Mouse (Mus musculus) left cerebral cortex, adult 11 months (tissue): ENCODE measurements at regions not wholly inside any gene's neighbourhood (a gene's known extent, or its start where the extent isn't known, plus 50 kb on each side); places are given as distances from the start of the nearest gene placed in this dataset.

ENCODE experiments used
- DNase-seq: peaks from one replicate; pipeline ENCODE4 v3.0.0; 2022; ENCODE audit warnings: low spot score

- DNase-seq, result no peak
Measured at GRCm38 (mm10) chr13:43913476-43913875, 128.9 kb downstream of the Cd83 start.

DNA sequence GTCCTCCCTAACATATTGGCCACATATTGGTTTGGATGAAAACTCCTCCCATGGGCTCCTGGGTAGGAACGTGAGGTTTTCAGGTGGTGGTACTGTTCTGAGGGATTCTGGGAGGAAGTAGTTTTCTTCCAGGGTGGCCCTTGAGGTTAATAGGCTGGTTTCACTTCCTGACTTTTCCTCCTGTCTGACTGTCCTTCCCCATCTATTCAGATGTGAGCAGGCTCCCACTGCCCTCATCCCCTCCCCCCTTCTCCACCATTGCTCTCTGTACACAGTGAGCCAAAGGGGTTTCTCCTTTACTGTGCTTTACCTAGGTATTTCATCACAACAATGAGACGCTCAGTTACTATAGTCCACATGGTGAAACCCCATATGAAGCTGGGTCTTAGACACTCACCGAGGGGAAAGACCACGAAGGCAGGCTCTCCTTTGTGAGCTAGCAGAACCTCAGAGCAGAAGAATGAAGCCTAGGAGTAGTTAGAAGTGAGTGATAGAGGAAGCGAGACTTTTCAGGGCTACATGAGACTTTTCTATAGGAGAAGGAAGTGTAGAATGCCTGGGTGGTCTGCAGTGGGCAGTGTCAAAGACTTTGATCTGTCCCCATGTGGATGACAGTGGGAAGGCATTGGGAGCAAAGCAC is 135.3 kb downstream of the Cd83 start:
- DNase-seq, result no peak

- no peak for DNase-seq
Measured at GRCm38 (mm10) chr13:43930081-43930981, 145.8 kb downstream of the Cd83 start.

- no peak for DNase-seq
Measured at GRCm38 (mm10) chr13:43932946-43933345, 148.4 kb downstream of the Cd83 start.

GRCm38 (mm10) chr13:43935284-43935683 is 150.7 kb downstream of the Cd83 start:
- no peak for DNase-seq

GRCm38 (mm10) chr13:43936504-43936903 is 151.9 kb downstream of the Cd83 start:
- no peak for DNase-seq

DNA sequence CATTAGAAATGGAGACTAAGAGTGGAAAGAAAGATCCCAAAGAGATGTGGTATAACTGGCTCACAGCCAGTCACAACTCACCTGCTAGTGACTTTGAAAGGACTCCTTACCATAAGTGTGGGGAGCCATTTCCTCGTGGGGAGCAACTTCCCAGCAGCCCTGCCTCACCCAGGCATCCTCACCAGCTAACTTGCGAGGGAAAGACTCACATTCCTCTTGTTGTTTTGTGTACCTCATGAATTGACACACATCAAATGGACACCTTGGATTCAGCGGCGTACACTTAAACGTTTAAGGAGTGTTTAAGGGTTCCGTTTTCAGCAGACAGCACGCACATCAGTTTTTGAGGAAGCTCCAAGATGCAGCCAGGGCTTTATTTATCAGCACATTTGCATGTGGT is 154.0 kb downstream of the Cd83 start:
- no peak for DNase-seq

DNA sequence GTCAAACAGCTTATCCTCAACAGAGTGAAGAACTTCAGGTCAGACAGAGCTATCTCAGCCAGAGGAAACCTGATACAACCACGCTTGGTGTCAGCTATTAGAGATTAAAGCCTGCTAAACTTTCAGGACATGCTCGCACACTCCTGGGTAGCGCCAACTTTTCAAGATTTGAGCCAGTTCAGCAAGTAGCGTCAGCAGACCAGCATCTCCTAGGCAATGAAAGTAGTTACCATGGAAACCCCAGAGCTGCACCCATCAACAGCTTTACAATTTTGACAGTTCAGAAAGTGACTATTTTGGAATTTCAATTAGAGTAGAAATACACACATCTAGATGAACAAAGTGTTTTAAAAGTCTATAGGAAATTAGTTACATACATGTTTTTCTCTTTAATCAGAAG is 154.8 kb downstream of the Cd83 start:
- peak; percentile 2 for DNase-seq

DNA sequence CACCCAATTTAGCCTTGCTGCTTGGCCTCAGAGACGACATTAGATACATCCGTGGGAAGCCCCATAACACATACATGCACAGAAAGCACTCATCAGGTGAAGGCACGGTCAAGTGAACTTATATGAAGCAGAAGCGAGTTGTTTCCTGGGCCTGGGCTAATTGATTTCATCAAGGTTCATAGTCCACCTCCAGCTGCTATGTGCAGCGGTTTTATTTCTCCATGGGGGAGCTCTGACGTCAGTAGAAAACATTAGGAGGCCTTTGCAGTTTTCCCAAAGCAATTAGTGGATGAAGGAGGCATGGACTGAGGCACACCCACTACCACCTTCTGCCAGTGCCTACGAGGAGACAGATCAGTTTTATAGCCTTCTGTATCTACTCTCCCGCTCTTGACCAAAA is 157.2 kb downstream of the Cd83 start:
- DNase-seq, result no peak

DNA sequence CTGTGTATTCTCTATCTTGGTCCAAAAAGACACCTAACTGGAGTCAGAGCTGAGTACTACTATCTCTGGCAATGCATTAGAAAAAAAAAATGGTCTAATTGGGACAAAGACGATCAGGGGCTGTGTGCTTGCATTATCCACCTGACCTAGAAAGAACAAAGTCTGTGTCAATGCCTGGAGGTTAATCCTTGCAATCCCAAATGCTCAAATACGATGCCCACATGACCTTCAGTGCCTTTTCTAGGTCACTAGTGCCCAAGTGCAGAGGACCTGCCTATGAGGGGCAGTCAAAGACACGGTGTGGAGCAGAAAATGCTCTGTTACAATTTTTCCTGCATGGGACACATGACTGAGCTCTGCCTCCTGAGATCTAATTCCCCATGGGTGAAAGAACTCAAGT is 164.0 kb downstream of the Cd83 start:
- DNase-seq, result no peak

DNA sequence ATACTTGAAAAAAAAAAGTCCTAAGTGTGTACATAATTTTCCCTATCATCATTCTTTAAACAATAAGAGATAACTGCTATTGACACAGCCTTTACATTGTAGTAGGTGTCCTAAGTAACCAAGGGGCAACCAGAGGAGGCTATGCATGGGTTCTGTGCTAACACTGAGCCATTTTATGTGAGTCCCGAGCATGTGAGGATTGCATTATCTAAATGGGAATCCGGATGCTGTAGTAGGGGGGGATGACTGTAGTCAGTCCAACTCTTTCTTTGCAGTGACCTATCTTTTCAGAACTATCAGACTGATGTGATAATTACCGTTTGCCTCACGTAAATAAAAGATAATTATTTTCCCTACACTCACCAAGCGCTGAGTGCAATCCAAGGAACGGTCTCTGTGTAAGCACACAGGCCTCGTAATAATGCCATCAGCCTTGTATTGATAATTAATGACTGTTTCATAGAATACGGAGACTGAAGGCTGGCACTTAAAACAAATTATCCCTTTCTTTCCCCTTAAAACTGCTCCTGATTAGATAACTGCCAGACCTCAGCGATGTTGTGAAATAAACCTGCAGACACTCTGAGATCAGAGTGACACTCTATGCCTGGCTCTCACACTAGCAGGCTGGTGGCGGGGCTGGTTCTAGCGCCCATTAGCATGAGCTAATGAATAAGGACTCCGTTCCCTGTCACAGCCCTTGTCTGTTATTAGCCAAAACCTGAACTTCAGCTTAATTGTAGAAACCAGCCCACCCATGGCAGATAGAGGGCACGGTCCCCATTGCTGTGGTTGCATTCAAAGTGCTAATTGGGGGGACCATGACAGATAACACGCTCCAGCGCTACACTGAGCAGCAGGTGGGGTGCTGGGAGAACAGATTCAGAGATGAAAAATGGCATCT is 165.4 kb downstream of the Cd83 start:
- no peak for DNase-seq

- DNase-seq, result no peak
Measured at GRCm38 (mm10) chr13:43952491-43952890, 167.9 kb downstream of the Cd83 start.

DNA sequence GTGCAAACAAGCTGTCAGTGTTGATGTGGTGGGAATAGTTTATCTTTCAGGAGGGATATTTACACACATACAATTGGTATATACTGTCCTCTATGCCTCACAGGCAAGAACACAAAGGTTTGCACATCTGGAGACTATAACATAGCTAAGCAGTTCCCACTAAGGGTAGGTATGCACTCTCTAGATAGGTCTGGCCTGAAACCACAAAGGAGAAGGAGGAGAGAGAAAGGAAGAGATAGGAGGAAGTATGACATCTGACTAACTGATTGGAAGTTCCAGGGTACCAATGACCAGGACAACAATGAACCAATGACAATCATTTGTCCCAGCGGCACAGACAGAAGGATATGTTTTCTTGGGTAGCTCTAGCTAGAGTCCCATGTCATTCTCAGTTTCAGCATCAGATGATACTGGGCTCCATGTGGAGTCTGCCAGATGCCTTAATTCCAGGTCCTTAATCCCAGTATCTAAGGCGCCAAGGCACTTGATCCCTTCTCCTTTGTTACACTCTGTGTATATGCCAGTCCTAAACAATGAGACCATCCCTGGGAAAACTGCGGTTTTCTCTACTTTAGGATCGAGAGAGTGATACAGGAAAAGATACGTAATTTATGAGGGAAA is 168.5 kb downstream of the Cd83 start:
- DNase-seq, result no peak

DNA sequence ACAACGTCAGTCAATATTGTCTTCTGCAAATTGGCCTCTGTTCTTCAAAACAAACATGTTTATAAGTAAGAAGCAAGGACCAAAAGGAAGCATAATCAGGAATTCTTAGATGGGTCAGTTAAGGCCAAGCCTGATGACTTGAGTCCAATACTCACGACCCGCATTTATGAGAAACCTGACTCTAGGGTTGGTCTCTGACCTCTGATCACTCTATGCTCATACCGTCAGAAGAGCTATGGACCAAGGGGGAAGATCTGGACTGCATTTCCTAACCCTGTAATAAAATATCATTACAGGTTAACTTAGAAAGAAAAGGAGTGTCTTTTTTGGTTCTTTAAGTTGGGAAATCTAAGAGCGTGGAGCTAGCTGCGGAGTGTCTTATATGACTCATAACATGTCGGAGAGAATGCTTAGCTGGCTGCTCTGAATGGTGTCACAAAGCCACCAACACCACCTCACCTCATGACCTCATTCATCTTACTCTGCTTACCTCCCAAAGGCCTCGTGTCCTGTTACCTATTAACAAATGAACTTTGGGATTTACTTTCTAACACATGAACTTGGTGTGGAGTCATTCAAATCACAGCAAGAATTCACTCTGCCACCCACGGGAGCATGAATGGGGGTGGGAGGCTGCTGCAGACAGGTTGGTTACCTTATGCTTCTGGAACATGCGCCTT is 170.3 kb downstream of the Cd83 start:
- no peak for DNase-seq

- no peak for DNase-seq
Measured at GRCm38 (mm10) chr13:43957046-43957445, 172.5 kb downstream of the Cd83 start.

GRCm38 (mm10) chr13:43959121-43959572 is 174.6 kb downstream of the Cd83 start:
- no peak for DNase-seq

DNA sequence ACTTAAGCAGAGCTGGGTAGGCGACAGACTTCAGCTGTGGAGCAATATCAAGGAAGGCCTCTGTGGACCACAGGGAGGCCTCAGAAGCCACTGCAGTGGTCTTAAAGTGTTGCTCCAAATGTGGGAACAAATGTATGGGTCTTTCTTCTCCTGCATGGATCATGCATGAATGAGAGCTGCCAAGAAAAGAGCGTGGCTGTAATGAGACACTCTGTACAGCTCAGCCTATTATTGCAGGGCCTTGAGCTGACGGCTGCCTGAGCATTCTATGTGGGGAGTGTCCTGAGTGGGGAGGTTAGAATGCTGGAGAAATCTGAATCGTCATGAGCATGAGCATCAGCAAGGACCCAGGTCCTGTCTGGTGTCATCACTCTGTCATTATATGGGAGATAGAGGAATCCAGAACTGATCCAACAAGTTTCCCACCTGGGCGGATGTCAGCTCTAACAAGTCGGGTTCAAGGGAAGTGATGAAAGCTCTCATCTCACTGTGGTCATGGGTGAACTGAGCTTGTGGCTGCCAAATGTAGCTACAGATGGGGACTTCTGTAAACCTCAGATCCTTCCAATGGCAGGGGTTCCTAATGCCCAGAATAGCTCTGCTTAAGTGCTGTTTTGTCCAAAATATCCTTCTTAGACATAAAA is 176.6 kb downstream of the Cd83 start:
- DNase-seq, result no peak

GRCm38 (mm10) chr13:43961987-43962386 is 177.4 kb downstream of the Cd83 start:
- DNase-seq, result no peak

DNA sequence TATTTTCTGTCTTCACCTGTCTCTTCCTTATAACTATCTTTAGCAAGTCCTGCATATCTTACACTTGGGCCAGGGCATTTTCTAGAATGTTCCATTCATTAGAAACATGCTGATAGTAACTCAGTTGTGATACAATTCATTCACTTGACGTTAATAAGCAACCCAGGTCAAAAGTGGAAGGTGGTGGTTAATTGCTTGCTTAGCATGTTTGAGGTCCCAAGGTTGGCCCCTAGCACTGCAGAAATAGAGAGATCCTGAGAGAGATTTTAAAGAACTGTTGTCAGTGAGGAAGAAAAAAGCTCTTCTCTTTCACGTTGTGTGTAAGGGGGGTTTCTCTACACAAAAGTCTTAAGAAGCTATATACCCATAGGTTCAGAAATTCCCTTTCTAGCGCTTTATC is 178.7 kb downstream of the Cd83 start:
- no peak for DNase-seq

DNA sequence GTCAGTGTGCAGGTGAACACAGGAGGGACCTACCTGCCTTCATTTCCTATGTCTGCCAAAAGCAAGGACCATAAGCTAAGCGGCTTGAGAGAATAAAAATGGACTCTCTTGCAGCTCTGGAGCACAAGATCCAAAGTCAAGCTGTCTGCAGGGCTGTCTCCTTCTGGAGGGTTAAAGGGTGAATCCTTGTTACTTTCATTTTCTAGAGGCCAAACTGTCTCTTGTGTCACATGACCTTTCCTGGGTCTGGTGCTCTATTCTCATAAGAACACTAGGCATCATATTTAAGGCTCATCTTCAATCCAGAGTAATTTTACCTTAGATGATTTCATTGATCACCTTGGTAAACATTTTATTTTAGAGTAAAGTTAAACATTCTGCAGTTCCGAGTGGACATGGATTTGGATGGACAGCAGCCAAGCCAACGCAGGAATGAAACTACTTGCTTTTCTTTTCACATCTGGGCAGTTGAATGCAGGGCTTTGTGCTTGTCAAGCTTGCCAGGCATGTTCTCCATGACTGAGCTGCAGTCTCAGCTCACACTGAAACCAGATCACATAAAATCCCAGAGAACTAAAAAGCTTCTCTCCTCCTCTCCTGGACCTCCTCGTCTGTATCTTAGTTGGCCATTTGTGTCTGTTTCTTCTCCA is 180.8 kb downstream of the Cd83 start:
- DNase-seq, result no peak
